Mouse (Mus musculus) kidney, postnatal 25 days (tissue): ENCODE data around the gene Gm10719.
"Not testable (repeated sequence)": the region's sequence is repeated elsewhere in the genome, so short reads cannot be mapped to it uniquely, and the experiment has no call there.

Experiments
- DNase-seq, 2 experiments: peaks; one replicate each; pipeline ENCODE4 v3.0.0; 2021; ENCODE audit warnings: mixed read lengths in 2 of 2

The Gm10719 gene

GRCm38 (mm10) chr9:3025653-3026052 is 8.4 kb downstream of the Gm10719 start:
- DNase-seq = peak; percentile 36 to 69

GRCm38 (mm10) chr9:3026136-3026535 is 8.9 kb downstream of the Gm10719 start:
- DNase-seq = not testable (repeated sequence)

DNA sequence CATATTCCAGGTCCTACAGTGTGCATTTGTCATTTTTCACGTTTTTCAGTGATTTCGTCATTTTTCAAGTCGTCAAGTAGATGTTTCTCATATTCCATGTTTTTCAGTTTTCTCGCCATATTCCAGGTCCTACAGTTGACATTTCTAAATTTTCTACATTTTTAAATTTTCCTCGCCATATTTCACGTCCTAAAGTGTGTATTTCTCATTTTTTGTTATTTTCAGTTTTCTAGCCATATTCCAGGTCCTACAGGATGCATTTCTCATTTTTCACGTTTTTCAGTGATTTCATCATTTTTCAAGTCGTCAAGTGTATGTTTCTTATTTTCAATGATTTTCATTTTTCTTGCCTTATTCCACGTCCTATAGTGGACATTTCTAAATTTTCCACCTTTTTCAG is 9.5 kb downstream of the Gm10719 start:
- peak in 1 of 2 experiments; percentile 25 for DNase-seq

GRCm38 (mm10) chr9:3027200-3027599 is 10.0 kb downstream of the Gm10719 start:
- not testable (repeated sequence) for DNase-seq

DNA sequence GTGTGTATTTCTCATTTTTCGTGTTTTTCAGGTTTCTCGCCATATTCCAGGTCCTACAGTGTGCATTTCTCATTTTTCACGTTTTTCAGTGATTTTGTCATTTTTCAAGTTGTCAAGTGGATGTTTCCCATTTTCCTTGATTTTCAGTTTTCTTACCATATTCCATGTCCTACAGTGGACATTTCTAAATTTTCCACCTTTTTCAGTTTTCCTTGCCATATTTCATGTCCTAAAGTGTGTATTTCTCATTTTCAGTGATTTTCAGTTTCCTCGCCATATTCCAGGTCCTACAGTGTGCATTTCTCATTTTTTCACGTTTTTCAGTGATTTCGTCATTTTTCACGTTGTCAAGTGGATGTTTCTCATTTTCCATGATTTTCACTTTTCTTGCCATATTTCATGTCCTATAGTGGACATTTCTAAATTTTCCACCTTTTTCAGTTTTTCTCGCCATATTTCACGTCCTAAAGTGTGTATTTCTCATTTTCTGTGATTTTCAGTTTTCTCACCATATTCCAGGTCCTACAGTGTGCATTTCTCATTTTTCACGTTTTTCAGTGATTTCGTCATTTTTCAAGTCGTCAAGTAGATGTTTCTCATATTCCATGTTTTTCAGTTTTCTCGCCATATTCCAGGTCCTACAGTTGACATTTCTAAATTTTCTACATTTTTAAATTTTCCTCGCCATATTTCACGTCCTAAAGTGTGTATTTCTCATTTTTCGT is 12.2 kb downstream of the Gm10719 start:
- DNase-seq = peak; percentile 5 to 47

DNA sequence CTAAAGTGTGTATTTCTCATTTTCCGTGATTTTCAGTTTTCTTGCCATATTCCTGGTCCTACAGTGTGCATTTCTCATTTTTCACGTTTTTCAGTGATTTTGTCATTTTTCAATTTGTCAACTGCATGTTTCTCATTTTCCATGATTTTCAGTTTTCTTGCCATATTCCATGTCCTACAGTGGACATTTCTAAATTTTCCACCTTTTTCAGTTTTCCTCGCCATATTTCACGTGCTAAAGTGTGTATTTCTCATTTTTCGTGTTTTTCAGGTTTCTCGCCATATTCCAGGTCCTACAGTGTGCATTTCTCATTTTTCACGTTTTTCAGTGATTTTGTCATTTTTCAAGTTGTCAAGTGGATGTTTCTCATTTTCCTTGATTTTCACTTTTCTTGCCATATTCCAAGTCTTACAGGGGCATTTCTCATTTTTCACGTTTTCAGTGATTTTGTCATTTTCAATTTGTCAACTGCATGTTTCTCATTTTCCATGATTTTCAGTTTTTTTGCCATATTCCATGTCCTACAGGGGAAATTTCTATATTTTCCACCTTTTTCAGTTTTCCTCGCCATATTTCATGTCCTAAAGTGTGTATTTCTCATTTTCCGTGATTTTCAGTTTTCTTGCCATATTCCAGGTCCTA is 13.6 kb downstream of the Gm10719 start:
- DNase-seq = not testable (repeated sequence)

DNA sequence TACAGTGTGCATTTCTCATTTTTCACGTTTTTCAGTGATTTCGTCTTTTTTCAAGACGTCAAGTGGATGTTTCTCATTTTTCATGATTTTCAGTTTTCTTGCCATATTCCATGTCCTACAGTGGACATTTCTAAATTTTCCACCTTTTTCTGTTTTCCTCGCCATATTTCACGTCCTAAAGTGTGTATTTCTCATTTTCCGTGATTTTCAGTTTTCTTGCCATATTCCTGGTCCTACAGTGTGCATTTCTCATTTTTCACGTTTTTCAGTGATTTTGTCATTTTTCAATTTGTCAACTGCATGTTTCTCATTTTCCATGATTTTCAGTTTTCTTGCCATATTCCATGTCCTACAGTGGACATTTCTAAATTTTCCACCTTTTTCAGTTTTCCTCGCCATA is 17.1 kb downstream of the Gm10719 start, which contains the start of gene Gm17535:
Gene Gm17535 (plus strand): TSS at position 301 of the 400 bp plus-strand sequence.
- DNase-seq = not testable (repeated sequence)

DNA sequence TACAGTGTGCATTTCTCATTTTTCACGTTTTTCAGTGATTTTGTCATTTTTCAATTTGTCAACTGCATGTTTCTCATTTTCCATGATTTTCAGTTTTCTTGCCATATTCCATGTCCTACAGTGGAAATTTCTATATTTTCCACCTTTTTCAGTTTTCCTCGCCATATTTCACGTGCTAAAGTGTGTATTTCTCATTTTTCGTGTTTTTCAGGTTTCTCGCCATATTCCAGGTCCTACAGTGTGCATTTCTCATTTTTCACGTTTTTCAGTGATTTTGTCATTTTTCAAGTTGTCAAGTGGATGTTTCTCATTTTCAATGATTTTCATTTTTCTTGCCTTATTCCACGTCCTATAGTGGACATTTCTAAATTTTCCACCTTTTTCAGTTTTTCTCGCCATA is 19.4 kb downstream of the Gm10719 start, which contains the start of gene Gm10715:
Gene Gm10715 (plus strand): TSS at position 301 of the 400 bp plus-strand sequence.
- not testable (repeated sequence) for DNase-seq

- not testable (repeated sequence) for DNase-seq
These were observed 21.0 kb downstream of the Gm10719 start for GRCm38 (mm10) chr9:3038161-3038560.
